Mouse (Mus musculus): ENCODE data around the gene Skil.

Skil gene

GRCm38 (mm10) chr3:31083507-31084245, 11.2 kb upstream of the Skil start:
- no peak for DNase-seq (ENCODE audit: low read depth, low spot score)

- no peak for DNase-seq (ENCODE audit: low read depth, low spot score)
Measured at GRCm38 (mm10) chr3:31085000-31085399, 9.9 kb upstream of the Skil start.

- DNase-seq (ENCODE audit: low read depth, low spot score): no peak
Measured at GRCm38 (mm10) chr3:31088789-31089775, 5.8 kb upstream of the Skil start.

GRCm38 (mm10) chr3:31089956-31090355, 4.9 kb upstream of the Skil start:
- no peak for DNase-seq (ENCODE audit: low read depth, low spot score)

GRCm38 (mm10) chr3:31093196-31093595, 1.7 kb upstream of the Skil start:
- peak; percentile 83 for DNase-seq (ENCODE audit: low read depth, low spot score)

GRCm38 (mm10) chr3:31093627-31094351, 1.1 kb upstream of the Skil start:
- peak; percentile 73 for DNase-seq (ENCODE audit: low read depth, low spot score)

- DNase-seq (ENCODE audit: low read depth, low spot score): no peak
Measured at GRCm38 (mm10) chr3:31095179-31095490, 277 bp downstream of the Skil start.

GRCm38 (mm10) chr3:31095491-31096154, 765 bp downstream of the Skil start:
- peak; percentile 44 for DNase-seq (ENCODE audit: low read depth, low spot score)

- no peak for DNase-seq (ENCODE audit: low read depth, low spot score)
Measured at GRCm38 (mm10) chr3:31096155-31097101, 1.6 kb downstream of the Skil start.

GRCm38 (mm10) chr3:31097102-31097720, 2.4 kb downstream of the Skil start:
- no peak for DNase-seq (ENCODE audit: low read depth, low spot score)

- DNase-seq (ENCODE audit: low read depth, low spot score): peak; percentile 26
Measured at GRCm38 (mm10) chr3:31097976-31098375, 3.1 kb downstream of the Skil start.

GRCm38 (mm10) chr3:31098556-31098955, 3.7 kb downstream of the Skil start:
- no peak for DNase-seq (ENCODE audit: low read depth, low spot score)

- no peak for DNase-seq (ENCODE audit: low read depth, low spot score)
Measured at GRCm38 (mm10) chr3:31100026-31100425, 5.2 kb downstream of the Skil start.

GRCm38 (mm10) chr3:31100802-31101201, 5.9 kb downstream of the Skil start:
- DNase-seq (ENCODE audit: low read depth, low spot score): no peak

- DNase-seq (ENCODE audit: low read depth, low spot score): no peak
Measured at GRCm38 (mm10) chr3:31104936-31105335, 10.1 kb downstream of the Skil start.

- no peak for DNase-seq (ENCODE audit: low read depth, low spot score)
Measured at GRCm38 (mm10) chr3:31106597-31106996, 11.7 kb downstream of the Skil start.

GRCm38 (mm10) chr3:31107674-31108073, 12.8 kb downstream of the Skil start:
- DNase-seq (ENCODE audit: low read depth, low spot score): no peak

- DNase-seq (ENCODE audit: low read depth, low spot score): no peak
Measured at GRCm38 (mm10) chr3:31109108-31109507, 14.2 kb downstream of the Skil start.

GRCm38 (mm10) chr3:31123098-31123497, 28.2 kb downstream of the Skil start:
- no peak for DNase-seq (ENCODE audit: low read depth, low spot score)

- no peak for DNase-seq (ENCODE audit: low read depth, low spot score)
Measured at GRCm38 (mm10) chr3:31126303-31126702, 31.4 kb downstream of the Skil start.
